Mouse (Mus musculus) testis, postnatal 14 days (tissue): Measurements from ENCODE around the gene Cyp1a2.

ENCODE experiments used
- DNase-seq: peaks from one replicate; pipeline ENCODE4 v3.0.0; 2021; ENCODE audit warnings: low spot score

The Cyp1a2 gene

GRCm38 (mm10) chr9:57644944-57645893 lies 38.3 kb downstream of the Cyp1a2 start:
- peak; percentile 90 for DNase-seq

GRCm38 (mm10) chr9:57644442-57644943 lies 39.0 kb downstream of the Cyp1a2 start:
- no peak for DNase-seq

DNA sequence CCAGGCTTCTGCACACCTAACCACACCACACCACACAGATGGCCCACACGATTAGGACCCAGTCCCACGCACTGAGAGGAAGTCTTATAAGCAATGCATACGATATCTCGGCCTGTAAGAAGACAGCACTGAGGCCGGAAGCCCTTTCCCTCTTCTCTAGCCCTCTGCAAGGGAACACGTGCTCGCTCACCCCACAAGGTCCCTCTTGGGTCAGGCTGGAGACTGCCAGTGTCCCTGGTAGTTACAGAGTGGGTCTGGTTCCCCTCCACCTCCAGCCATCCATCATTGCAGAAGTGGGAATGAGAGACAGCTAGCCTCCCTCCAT lies 39.7 kb downstream of the Cyp1a2 start:
- DNase-seq, result no peak

GRCm38 (mm10) chr9:57643169-57643855 lies 40.2 kb downstream of the Cyp1a2 start:
- no peak for DNase-seq

GRCm38 (mm10) chr9:57641775-57642550 lies 41.5 kb downstream of the Cyp1a2 start:
- no peak for DNase-seq

- DNase-seq, result no peak
Measured at GRCm38 (mm10) chr9:57641022-57641421, 42.5 kb downstream of the Cyp1a2 start.

- peak; percentile 55 for DNase-seq
Measured at GRCm38 (mm10) chr9:57640384-57640783, 43.1 kb downstream of the Cyp1a2 start.

- no peak for DNase-seq
Measured at GRCm38 (mm10) chr9:57639661-57640328, 43.7 kb downstream of the Cyp1a2 start.

- no peak for DNase-seq
Measured at GRCm38 (mm10) chr9:57638651-57639459, 44.6 kb downstream of the Cyp1a2 start.

DNA sequence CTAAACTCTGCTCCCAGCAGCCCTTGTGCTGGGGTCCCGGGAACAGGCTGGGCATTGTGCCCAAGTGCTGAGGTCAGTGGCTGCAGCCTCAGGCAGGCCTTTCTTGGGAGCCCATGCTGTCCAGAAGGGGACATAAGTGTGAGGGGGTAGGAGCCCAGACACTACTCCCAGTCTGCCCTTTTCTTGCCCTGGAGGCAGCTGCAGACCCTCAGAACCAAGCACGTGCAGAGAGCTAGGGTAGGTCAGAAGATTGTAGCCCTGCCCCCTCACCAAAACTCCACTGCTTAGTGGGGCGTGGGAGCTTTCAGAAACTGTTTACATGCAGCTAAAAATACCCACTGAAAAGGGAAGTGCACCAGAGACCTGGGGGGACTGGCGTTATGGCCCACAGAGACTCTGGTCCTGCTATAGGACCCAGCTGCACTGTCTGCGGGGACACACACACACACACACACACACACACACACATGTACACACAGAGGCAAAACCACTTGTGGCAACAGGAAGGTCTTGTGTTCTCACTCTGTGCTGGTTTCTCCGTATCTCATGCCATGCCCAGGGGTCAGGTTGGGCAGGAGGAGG lies 45.7 kb downstream of the Cyp1a2 start:
- DNase-seq, result peak; percentile 41

- no peak for DNase-seq
Measured at GRCm38 (mm10) chr9:57637272-57637671, 46.2 kb downstream of the Cyp1a2 start.

DNA sequence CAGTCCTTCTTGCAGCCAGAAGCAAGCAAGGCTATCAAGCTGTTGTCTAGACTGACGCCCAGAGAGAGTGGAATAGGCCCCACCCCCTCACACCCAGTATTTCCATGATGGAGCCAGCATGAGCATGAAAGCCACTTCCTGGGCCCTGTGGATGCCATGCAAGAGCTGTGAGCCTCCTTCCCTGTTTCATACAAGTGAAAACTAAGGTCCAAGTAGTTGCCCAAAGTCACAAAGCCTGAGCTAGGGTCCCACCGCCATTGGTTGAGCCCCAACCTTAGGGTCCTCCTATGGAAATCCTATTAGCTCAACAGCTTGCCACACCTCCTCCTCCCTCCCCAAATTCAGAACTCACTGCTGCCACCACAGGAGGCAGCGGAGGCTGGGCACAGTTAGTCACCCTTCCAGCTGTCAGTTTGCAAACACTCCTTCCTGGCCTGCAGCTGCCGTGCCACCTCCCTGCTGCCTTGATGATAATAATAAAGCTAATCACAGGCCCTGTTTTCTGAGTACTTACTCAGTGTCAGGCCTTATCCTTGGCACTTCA lies 50.0 kb downstream of the Cyp1a2 start:
- DNase-seq, result no peak

DNA sequence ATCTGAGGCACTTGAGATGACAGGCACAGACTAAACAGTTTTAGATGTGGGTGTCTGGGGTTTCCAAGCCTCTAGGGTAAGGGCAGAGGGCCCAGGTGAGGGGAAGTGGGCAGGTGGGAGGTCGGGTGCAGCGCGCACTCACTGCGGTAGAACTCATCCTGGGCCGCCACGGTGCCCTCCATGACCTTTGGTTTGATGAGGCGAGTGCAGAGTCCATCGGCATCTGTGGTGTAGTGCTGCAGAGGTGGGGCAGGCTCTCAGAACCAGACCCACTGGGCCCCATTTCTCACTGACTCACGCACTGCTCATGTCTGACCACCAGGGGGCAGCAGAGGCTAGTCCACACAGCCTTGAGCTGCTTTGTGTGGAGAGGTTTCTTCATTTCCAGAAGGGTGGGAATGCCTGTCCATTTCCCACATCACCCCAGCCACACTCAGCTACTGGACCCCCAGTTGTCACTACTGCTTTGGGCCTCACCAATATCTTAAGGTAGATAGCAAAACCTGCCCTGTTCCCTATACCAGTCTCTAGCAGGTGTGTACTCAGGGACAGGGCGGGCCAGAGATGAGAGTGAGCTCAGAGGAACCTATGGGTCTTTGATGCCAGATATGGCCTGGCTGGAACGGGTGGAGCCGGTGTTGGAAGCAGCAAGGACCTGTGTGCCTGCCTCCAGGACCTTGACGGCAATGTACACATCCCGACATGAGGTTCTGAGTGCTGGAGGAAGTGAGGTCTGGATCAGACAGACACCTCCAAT lies 54.2 kb downstream of the Cyp1a2 start:
- peak; percentile 49 for DNase-seq

DNA sequence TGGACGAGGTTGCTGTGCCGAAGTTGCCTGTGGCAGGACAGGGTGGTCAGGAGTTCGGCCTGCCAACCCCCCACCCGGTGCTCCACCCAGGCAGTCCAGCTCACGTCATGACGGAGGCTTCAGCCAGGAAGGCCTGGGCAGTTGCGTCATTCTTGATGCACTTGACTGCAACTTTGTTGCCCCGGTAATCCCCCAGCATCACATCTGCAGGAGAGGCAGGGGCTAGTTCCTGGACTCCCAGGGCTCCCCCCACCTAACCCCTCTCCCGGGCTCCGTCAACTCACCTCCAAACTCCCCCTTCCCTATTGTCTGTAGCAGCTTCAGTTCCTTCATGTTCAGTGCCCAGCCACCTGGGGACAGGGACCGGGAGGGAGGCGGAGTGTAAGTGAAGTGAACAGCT lies 54.8 kb downstream of the Cyp1a2 start:
- DNase-seq, result no peak

DNA sequence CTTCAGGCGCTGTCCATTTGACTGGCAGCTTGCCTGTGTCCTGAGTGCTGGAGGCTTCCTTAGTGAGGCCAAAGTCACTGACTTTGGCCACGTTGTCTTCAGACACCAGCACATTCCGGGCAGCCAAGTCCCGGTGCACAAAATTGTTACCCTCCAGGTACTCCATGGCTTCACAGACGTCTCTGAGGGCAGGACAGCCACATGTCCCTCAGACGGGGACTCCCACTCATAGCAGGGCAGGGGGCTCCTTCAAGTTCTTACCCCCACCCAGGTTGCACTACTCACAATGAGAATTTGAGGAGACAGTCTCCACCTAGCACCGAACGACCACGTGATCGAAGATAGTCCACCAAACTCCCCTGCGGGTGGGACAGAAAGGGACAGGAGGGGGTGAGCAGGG lies 55.6 kb downstream of the Cyp1a2 start:
- DNase-seq, result no peak

DNA sequence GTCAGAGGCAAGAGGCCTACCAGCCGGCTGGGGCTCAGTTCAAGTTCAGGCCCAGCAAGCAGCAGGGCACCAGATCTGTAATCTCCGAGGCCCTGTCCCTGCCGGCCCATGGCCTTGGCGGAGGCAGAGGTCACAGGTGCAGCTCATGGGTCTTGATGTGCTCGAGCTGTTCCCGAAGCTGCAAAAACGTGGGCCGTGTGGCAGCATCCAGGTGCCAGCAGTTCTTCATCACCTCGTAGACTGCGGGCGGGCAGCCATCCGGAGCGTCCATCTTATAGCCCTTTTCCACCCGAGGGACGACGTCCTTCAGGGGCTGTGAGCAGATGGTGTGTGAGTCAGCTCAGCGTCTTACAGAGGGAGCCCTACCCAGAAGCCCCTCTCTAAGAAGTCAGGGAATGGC lies 56.3 kb downstream of the Cyp1a2 start:
- no peak for DNase-seq
